Mouse (Mus musculus) liver, adult (tissue): ENCODE data around the gene Cd79b.

Experiments used
- GATA4 ChIP-seq: IDR thresholded peaks from 2 replicates; pipeline ENCODE4 v1.6.1; 2014; ENCODE audit warnings: mild to moderate bottlenecking, low read length; ENCODE audit not compliant: insufficient replicate concordance

The Cd79b gene

DNA sequence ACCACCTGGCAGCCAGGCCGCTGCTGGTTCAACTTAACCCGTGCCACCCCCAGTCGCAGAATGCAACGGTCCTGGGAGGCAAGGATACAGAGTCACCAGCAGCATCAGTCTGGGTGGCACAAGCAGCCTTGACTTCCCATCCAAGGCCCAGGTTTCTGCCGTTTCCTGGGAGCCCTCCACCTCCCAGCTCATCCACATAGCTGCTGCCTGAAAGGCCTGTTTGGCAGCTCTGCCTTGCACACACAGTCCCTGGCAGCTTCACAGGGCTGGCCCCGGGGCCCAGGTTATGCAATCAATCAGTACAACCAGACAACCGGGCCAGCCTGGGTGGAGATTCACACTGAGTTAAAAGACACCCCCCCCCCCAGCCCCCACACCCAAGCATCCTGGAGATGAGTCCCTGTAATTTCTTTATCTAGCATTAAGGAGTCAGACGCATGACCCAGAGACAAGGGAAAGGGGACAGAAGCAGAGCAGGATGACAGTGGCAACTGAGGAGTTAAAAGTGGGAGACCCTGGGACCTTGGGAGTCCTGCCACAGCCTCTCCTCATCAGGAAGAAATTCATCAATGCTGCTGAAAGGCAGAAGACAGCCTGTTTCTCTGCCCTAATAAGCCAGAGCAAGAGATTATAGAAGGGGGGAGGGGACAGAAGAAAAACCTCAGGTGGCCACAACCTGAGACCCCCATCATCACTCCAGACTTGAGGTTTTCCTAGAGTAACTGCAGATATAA, 46.1 kb downstream of the Cd79b start:
- TF ChIP-seq GATA4: no peak

DNA sequence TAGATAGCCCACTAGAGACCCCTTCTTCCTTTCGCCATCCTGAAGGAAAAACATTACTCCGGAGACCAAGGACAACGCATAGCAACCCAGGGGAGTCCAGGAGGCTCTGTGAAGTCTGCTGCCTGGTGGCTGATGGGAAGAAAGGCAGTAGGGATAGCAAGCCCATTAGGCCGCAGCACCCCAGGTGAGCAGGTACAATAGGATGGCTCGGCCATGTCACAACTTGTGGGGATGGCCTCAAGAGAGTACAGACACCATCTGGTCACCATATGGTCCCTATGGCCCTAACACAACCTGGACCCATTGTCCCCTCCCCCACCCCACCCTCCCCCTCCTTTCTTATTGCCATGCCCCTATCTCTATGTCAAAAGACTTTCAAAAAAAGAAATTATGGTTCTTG, 46.7 kb downstream of the Cd79b start:
- TF ChIP-seq GATA4: no peak

DNA sequence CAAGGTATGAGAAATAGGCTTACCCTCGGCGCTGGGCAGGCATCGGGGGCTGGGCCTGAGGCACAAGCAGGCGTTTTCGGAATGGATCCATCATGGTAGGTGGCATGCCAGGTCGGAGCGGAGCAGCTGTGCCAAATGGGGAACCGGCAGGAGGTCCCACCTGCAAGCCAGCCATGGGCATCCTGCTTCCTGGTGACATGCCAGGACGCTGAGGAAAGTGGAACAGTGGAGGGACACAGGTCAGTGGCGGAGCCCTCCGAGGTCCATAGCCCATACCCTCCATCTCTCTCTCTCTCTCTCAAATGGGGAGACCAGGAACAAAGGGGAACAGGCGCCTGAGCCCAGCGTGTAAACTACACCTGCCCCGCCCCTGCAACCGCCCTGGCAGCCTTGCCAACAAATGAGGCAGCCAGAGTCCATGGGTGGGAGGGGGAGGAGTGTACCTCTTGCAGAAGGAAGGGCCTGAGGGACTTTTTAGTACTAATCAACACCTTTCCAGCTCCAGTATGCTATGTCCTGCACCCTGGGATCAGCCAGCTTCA, 47.2 kb downstream of the Cd79b start:
- no peak for TF ChIP-seq GATA4

DNA sequence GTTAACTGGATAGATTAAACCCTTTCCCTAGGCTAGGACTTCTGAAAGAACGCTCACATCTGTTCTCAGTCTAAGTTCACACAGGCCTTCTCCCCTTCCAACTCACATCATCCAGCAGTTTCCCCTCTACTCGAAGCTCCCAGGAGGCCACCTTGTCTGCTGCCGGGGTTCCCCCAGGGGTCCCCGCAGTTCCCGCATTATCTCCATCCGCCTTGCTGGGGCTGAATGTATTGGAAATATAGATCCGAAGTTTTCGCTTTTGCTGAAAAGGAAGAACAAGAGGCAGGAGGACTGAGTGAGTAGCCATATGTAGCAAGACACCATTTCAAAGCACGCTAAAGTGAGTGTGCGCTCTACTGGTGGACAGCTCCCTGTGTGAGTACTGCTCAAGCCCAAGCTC, 48.1 kb downstream of the Cd79b start:
- no peak for TF ChIP-seq GATA4

DNA sequence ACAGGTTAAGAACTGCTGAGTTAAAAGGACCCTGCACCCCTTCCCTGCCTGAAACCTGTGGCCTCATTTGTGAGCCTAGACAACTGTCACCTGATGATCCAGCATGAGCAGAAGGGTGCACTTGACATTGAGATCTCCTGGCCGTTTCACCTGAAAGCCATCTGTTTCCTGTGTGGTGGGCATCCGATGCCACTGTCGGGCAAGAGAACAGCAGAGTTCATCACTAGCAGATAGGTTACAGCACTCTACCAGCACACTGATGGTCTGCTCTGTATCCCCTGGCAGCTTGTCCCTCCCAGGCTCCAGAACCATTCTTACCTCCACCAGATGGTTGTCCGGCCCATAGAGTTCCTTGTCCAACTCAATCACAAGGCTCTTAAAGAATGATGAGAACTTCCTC, 49.0 kb downstream of the Cd79b start:
- no peak for TF ChIP-seq GATA4

DNA sequence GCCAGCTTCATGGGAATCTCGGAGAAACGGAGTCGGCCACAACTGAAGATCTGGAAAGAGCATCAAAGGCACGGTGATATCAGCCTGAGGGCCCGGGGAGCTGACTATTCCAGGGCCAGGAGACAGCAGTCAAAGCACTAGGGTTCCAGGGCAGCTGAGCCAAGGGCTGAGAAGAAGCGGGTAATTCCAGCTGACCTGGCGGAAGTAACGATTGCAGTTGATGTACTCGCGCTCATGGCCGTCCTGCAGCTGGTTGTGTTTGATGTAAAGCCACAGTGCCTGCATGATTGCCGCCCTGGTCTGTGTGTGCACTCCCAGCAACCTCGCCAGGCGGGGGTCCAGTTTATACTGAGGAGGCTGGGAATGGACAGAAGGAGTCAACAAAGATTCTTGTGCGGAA, 49.6 kb downstream of the Cd79b start:
- no peak for TF ChIP-seq GATA4

DNA sequence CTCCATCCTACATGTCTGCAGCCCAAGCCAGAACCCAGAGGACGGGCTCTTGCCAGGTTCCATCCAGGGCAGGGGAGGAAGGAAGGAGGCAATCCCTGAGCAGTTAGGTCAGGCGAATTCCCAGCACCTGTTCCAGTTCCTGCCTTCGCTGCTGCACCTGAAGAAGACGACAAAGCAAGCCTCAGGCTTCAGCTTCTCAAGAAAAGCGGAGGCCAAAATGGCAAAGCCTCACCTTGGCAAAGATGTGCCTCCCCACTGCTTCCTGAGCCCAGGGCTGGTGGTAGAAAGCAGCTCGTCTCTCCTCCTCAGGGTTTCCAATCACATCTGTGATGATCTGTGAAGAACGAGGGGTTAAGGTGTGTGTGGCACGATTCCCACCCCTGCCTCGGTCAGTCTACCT, 50.6 kb downstream of the Cd79b start:
- TF ChIP-seq GATA4: no peak
